Mouse (Mus musculus): Measurements from ENCODE around the gene Stfa2. TPM values are rescaled to one million over a fixed set of nuclear protein-coding genes. Genes with fewer than 3 reads are reported as not detected.
"Not testable (repeated sequence)": the region's sequence is repeated elsewhere in the genome, so short reads cannot be mapped to it uniquely, and the experiment has no call there.

Stfa2 gene
- total and polyA plus RNA-seq, 3 experiments = not detected

GRCm38 (mm10) chr16:36420979-36421378, 12.7 kb upstream of the Stfa2 start:
- H3K36me3 ChIP-seq (replicated peaks in 1 of 2; ENCODE audit: control insufficient read depth in 1 of 2, insufficient read depth in 1 of 2, low read length in 1 of 2); H3K79me2 ChIP-seq (replicated peaks; ENCODE audit: control insufficient read depth, extremely low read depth, insufficient read depth, poor library complexity, severe bottlenecking); H3K4me1 ChIP-seq (ENCODE audit: control insufficient read depth in 1 of 2, insufficient read depth in 2 of 2); H3K27me3 ChIP-seq (replicated peaks); H3K4me3 ChIP-seq (replicated peaks in 1 of 3; ENCODE audit: low read depth in 2 of 3, low read length in 2 of 3, poor library complexity in 1 of 3); H3K9me3 ChIP-seq (replicated peaks; ENCODE audit: low read length); in situ Hi-C loops (cut with MboI; ENCODE audit: low pct_ligation_motif_present, low pct_unique_long_range_greater_than_20kb, low sequenced_read_pairs); H3K4me2 ChIP-seq (ENCODE audit: insufficient read depth, low read depth, poor library complexity, severe bottlenecking); H3K27ac ChIP-seq (ENCODE audit: insufficient read depth, low read depth); H3K9ac ChIP-seq (ENCODE audit: insufficient read depth, low read depth); dilution Hi-C loops (cut with MboI; ENCODE audit: extremely low pct_ligation_motif_present, extremely low pct_unique_long_range_greater_than_20kb, low sequenced_read_pairs): not testable (repeated sequence)
- peak; percentile 9 for DNase-seq (ENCODE audit: extremely low read depth)

- H3K4me1 ChIP-seq (ENCODE audit: control insufficient read depth in 1 of 2, insufficient read depth in 2 of 2) = no peaks in the 10 kb centered on the region
- in situ Hi-C loops (cut with MboI; ENCODE audit: low pct_ligation_motif_present, low pct_unique_long_range_greater_than_20kb, low sequenced_read_pairs) = no loop called here
Measured at GRCm38 (mm10) chr16:36389060-36389459, 19.2 kb downstream of the Stfa2 start.

DNA sequence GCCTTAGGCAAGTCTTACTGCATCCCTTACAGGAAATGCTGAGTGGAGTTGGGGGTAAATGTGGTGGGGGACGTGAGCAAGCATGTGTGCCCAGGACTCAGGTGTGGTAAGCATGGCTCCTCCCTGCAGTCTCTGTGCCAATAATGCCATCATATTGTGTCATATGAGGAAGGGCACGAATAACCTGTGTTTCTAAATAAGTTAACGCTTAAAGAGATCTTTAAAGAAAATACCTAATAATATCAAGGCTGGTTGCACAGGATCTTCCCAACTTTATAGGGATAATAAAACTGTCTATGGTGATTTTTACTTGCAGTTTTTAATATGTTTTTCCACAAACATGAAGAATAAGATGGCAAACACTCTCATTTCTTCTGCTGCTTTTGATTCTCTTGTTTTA, 40.6 kb downstream of the Stfa2 start, which contains the start of gene BC100530:
Gene BC100530 (minus strand): TSS at position 101 of the 400 bp plus-strand sequence.
- H3K9ac ChIP-seq (ENCODE audit: insufficient read depth, low read depth); H3K4me2 ChIP-seq (ENCODE audit: insufficient read depth, low read depth, poor library complexity, severe bottlenecking); in situ Hi-C loops (cut with MboI; ENCODE audit: low pct_ligation_motif_present, low pct_unique_long_range_greater_than_20kb, low sequenced_read_pairs); dilution Hi-C loops (cut with MboI; ENCODE audit: extremely low pct_ligation_motif_present, extremely low pct_unique_long_range_greater_than_20kb, low sequenced_read_pairs); H3K4me1 ChIP-seq (ENCODE audit: control insufficient read depth in 1 of 2, insufficient read depth in 2 of 2); H3K79me2 ChIP-seq (replicated peaks; ENCODE audit: control insufficient read depth, extremely low read depth, insufficient read depth, poor library complexity, severe bottlenecking); H3K27ac ChIP-seq (ENCODE audit: insufficient read depth, low read depth); H3K27me3 ChIP-seq (replicated peaks); H3K4me3 ChIP-seq (replicated peaks in 1 of 3; ENCODE audit: low read depth in 2 of 3, low read length in 2 of 3, poor library complexity in 1 of 3); DNase-seq (ENCODE audit: extremely low read depth); H3K9me3 ChIP-seq (replicated peaks; ENCODE audit: low read length); H3K36me3 ChIP-seq (replicated peaks in 1 of 2; ENCODE audit: control insufficient read depth in 1 of 2, insufficient read depth in 1 of 2, low read length in 1 of 2): not testable (repeated sequence)

More at GRCm38 (mm10) chr16:36389060-36389459, 19.2 kb downstream of the Stfa2 start:
- no peak for DNase-seq (ENCODE audit: extremely low read depth)
- dilution Hi-C loops (cut with MboI; ENCODE audit: extremely low pct_ligation_motif_present, extremely low pct_unique_long_range_greater_than_20kb, low sequenced_read_pairs) = no loop called here
- no peaks in the 10 kb centered on the region for H3K79me2 ChIP-seq (replicated peaks; ENCODE audit: control insufficient read depth, extremely low read depth, insufficient read depth, poor library complexity, severe bottlenecking)
- H3K27me3 ChIP-seq (replicated peaks) = peaks cover 1% of the 10 kb centered on the region
- TF ChIP-seq CHD1 (IDR thresholded peaks at IDR 0.05; ENCODE audit: low read depth, low read length) = no peak
- TF ChIP-seq PAX5 (IDR thresholded peaks at IDR 0.05; ENCODE audit: low read length) = no peak
- H3K27ac ChIP-seq (ENCODE audit: insufficient read depth, low read depth) = no peak overlapping the region
- no peak overlapping the region for H3K9ac ChIP-seq (ENCODE audit: insufficient read depth, low read depth)
- H3K4me3 ChIP-seq (replicated peaks in 1 of 3; ENCODE audit: low read depth in 2 of 3, low read length in 2 of 3, poor library complexity in 1 of 3) = no peak overlapping the region
- no peak overlapping the region for H3K4me2 ChIP-seq (ENCODE audit: insufficient read depth, low read depth, poor library complexity, severe bottlenecking)
- H3K36me3 ChIP-seq (replicated peaks in 1 of 2; ENCODE audit: control insufficient read depth in 1 of 2, insufficient read depth in 1 of 2, low read length in 1 of 2) = no peaks in the 10 kb centered on the region
- no peaks in the 10 kb centered on the region for H3K9me3 ChIP-seq (replicated peaks; ENCODE audit: low read length)

Other genes with a start within 250 kb of the Stfa2 start
- gene Gm5483, start 224.2 kb downstream of the Stfa2 start, total RNA-seq (2012; rRNA removed) = not detected in 2 replicates
- 1.0 TPM in 1 of 2 replicates, not detected in the other for gene Gm5483, start 224.2 kb downstream of the Stfa2 start, total RNA-seq (2014; rRNA removed)
- 0.29 and 0.47 TPM in 2 replicates for gene Gm5483, start 224.2 kb downstream of the Stfa2 start, polyA plus RNA-seq (2012; ENCODE audit: insufficient read length, low read depth)
- gene Gm5416, start 198.1 kb downstream of the Stfa2 start, total RNA-seq (2012; rRNA removed) = not detected in 2 replicates
- not detected in 2 replicates for gene Gm5416, start 198.1 kb downstream of the Stfa2 start, total RNA-seq (2014; rRNA removed)
- gene Gm5416, start 198.1 kb downstream of the Stfa2 start, polyA plus RNA-seq (2012; ENCODE audit: insufficient read length, low read depth) = not detected in 2 replicates
- gene 2010005H15Rik, start 187.0 kb downstream of the Stfa2 start, total RNA-seq (2012; rRNA removed) = 15.6 and 20.9 TPM in 2 replicates
- 71.5 and 84.2 TPM in 2 replicates for gene 2010005H15Rik, start 187.0 kb downstream of the Stfa2 start, total RNA-seq (2014; rRNA removed)
- gene 2010005H15Rik, start 187.0 kb downstream of the Stfa2 start, polyA plus RNA-seq (2012; ENCODE audit: insufficient read length, low read depth) = 43.1 and 54.7 TPM in 2 replicates
- not detected in 2 replicates for gene Stfa1, start 131.5 kb downstream of the Stfa2 start, total RNA-seq (2012; rRNA removed)
- 0.79 and 1.3 TPM in 2 replicates for gene Stfa1, start 131.5 kb downstream of the Stfa2 start, total RNA-seq (2014; rRNA removed)
- 0.68 and 1.0 TPM in 2 replicates for gene Stfa1, start 131.5 kb downstream of the Stfa2 start, polyA plus RNA-seq (2012; ENCODE audit: insufficient read length, low read depth)
- gene BC117090, start 74.1 kb downstream of the Stfa2 start, total RNA-seq (2012; rRNA removed) = not detected in 2 replicates
- not detected in 2 replicates for gene BC117090, start 74.1 kb downstream of the Stfa2 start, total RNA-seq (2014; rRNA removed)
- gene BC117090, start 74.1 kb downstream of the Stfa2 start, polyA plus RNA-seq (2012; ENCODE audit: insufficient read length, low read depth) = not detected in 2 replicates
- not detected in 2 replicates for gene BC100530, start 40.7 kb downstream of the Stfa2 start, total RNA-seq (2012; rRNA removed)
- gene BC100530, start 40.7 kb downstream of the Stfa2 start, total RNA-seq (2014; rRNA removed) = not detected in 2 replicates
- not detected in 2 replicates for gene BC100530, start 40.7 kb downstream of the Stfa2 start, polyA plus RNA-seq (2012; ENCODE audit: insufficient read length, low read depth)
- not detected in 2 replicates for gene Stfa3, start 46.9 kb upstream of the Stfa2 start, total RNA-seq (2012; rRNA removed)
- gene Stfa3, start 46.9 kb upstream of the Stfa2 start, total RNA-seq (2014; rRNA removed) = not detected in 2 replicates
- gene Stfa3, start 46.9 kb upstream of the Stfa2 start, polyA plus RNA-seq (2012; ENCODE audit: insufficient read length, low read depth) = not detected in 2 replicates
- 0.34 and 0.59 TPM in 2 replicates for gene Casr, start 153.7 kb upstream of the Stfa2 start, total RNA-seq (2012; rRNA removed)
- gene Casr, start 153.7 kb upstream of the Stfa2 start, total RNA-seq (2014; rRNA removed) = 0.19 and 0.35 TPM in 2 replicates
- gene Casr, start 153.7 kb upstream of the Stfa2 start, polyA plus RNA-seq (2012; ENCODE audit: insufficient read length, low read depth) = 0.55 and 0.63 TPM in 2 replicates

All from CH12.LX (cell line).